Mouse (Mus musculus) bone marrow macrophage, adult 2 months (primary cell): ENCODE results near the gene Crtac1.

Source experiments
- CTCF ChIP-seq: IDR thresholded peaks from 2 replicates; pipeline ENCODE4 v1.5.1; 2012; ENCODE audit warnings: low read depth, mild to moderate bottlenecking, low read length, moderate library complexity
- POLR2A ChIP-seq: IDR thresholded peaks from 2 replicates; pipeline ENCODE4 v1.6.1; 2012; ENCODE audit warnings: mild to moderate bottlenecking, low read depth, low read length, borderline replicate concordance

DNA sequence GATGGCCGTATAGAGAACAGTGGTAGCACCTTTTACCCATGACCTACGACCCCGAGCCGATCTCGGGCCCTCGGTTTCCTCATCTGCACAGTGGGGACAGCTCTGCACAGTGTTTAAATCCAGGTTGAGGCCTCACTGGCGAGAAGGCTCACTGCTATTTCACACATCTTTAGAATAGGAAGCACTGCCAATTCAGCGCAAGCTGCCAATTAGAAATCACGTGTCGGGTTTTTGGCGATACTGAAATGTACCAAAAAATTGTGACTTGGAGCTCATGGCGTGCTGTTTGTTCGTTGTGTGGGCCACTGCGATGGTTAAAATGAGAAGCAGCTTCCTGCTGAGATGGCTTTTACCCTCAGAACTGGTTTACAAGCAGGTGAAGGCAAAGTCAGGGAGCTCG, 27.2 kb downstream of the Crtac1 start:
- TF ChIP-seq CTCF (no peak), POLR2A (no peak)
